Mouse (Mus musculus) MEL-GATA-1-ER (cell line): Measurements from ENCODE around the gene Olfr129.

ENCODE experiments used
- DNase-seq: peaks from one replicate; pipeline ENCODE4 v3.0.0-alpha.2; 2012; ENCODE audit warnings: low read depth; ENCODE audit errors: extremely low read depth

The Olfr129 gene

DNA sequence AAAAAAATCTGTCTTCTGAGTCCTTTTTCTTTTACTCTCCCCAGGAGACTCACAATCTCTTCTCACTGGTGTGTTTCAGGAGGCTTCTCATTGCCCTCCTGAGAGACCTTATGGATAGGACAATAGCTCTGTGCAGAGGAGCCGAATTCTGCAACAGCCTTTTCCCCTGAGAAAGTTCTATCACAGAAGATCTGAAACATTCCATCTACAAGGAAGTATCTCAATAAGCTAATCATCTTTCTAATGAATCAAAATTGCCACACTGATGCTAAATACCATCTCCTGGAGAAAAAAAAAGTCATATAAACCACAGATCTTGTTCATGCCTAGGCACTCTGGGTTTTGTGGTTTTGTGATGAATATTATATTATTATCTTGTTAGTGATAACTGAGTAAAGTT is at the start of gene Olfr129:
Gene Olfr129, minus strand, starts transcription at position 101 of the 400 bp plus-strand sequence.
- DNase-seq, result no peak

DNA sequence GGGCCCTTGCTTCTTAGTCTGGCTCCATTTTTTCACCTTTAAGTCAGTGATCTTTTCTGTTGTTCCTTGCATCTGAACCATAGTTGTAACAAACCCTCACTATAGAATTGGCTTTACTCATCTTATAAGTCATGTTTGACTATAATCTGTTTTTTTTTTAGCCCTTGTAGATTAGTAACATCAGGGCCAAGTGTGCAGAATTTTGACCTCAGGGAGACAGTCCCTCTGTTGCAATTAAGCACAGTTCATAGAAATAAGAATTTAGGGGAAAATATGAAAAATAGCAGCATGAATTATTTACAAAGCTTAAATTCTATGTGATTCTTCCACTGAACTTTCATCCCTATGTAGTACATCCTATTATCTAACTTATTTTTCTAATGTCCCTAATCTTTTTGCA is 28.7 kb upstream of the Olfr129 start, which contains the start of gene Olfr131:
Gene Olfr131, minus strand, starts transcription at position 101 of the 400 bp plus-strand sequence.
- no peak for DNase-seq

DNA sequence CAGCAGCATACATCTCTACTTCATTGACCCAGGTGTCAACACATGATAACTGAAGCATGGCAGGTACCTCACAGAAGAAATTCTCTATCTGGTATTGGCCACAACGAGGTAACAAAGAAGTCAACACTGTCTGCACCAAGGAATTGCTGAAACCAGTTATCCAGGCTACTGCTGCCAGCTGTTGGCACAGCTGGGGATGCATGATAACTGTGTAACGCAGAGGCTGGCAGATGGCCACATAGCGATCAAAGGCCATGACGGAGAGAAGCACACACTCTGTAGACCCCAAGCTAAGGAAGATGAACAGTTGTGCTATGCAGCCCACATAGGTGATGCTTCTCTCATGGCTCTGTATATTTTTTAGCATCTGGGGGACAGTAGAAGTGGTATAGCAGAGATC is 22.5 kb upstream of the Olfr129 start:
- DNase-seq, result no peak

DNA sequence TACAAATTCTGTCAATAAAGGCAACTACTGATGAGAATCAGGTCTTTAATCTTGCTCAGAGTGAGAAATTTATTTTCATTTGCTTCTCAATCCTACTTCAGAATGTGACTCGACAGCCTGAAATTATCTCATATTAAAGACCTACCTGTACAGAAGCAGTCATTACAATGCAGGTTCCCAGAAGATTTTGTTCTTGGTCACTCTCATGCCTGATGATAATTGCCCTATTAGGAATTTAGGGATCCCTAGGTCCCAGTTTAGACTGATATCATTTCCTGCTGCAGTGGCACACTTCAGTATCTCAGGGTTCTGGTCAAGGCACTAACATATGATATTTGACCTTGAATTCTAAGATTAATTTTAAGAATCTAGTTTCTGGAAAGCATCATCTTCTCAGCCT is 3.7 kb upstream of the Olfr129 start, which contains the start of gene Olfr130:
Gene Olfr130, plus strand, starts transcription at position 301 of the 400 bp plus-strand sequence.
- no peak for DNase-seq

DNA sequence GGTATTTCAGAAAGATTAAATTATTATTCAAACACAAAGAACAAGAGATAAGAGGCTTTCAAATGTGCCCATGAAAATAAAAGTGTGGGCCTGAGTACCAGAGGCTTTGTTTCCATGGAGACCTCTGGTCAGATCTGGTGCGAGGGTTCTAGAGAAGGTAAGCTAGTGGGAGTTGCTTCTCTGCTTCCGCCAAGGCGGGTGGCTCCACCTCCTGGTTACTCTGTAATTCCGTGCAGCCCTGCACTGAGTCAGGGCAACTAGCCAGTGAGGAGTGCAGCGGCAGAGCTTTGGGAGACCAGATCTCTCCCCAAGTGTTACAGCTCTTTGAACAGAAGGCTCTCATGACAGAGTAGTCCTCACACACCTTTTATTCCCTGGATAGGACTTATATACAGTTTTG is 33.6 kb downstream of the Olfr129 start:
- no peak for DNase-seq

DNA sequence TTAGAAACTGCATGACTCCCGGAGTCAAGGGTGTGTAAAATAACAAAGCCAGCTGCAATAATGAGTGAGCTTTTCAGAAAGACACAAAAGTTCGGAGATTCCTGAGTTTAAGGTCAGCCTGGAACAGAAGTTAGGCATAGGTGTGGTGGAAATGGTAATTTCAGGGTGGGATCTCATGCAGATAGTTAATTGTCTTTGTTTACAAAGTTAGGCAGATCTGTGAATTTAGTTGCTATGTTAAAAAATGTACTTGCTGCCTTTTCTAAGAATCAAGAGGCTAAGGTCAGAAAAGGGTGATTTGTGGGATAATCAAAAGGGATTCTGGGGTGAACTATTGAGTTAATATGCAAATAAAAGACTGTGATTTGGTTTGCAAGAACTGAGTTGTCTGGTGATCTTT is 43.5 kb downstream of the Olfr129 start:
- DNase-seq, result no peak

DNA sequence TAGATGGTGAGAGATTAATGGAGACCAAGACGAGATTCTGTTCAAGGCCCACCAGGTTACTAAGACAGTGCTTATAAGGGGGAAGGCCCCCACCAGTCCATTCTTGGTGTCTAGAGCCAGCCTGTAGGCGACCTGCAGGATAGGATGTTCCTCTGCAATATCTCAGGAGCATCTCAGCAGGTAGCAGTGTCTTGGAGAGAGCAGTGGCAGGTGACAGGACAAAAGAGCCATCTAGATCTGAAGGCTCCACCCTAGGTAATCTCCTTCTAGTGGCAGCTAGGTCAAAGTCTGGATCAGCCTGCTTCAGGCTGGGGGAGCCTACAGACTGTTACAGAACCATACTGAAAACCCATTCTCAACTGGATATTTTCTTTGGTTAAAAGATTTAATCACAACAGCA is 54.9 kb downstream of the Olfr129 start:
- DNase-seq, result no peak
